Mouse (Mus musculus) common myeloid progenitor, adult 5-6 weeks (primary cell): ENCODE results near the gene Lamp1. TPM values are rescaled to one million over a fixed set of nuclear protein-coding genes. Genes with fewer than 3 reads are reported as not detected.

Source experiments
- ATAC-seq: replicated peaks from 2 replicates; pipeline ENCODE4 v1.8.0; 2016; ENCODE audit warnings: low read depth, mild to moderate bottlenecking, moderate TSS enrichment, inconsistent platforms; ENCODE audit not compliant: poor library complexity, severe bottlenecking
- total RNA-seq: library from RNA; stranded (forward); fragments of 200-1000, 187-1606 nt; gene quantifications from 2 replicates; pipeline ENCODE4 v1.2.3, GENCODE M21; 2017

Gene Lamp1
- total RNA-seq, 1 experiment from 2014 or later, result 164 TPM

GRCm38 (mm10) chr8:13197493-13197892, 38.5 kb downstream of the Lamp1 start:
- no peak for ATAC-seq

GRCm38 (mm10) chr8:13199385-13200061, 40.6 kb downstream of the Lamp1 start:
- ATAC-seq, result no peak

- ATAC-seq, result 0 out of 2 replicates have a peak, but pooled peaks have one; percentile 7
Observed at GRCm38 (mm10) chr8:13200301-13201012, 41.5 kb downstream of the Lamp1 start, which contains the start of gene Grtp1. Gene Grtp1 (minus strand): TSS chr8:13200620.

GRCm38 (mm10) chr8:13201013-13201334, 42.0 kb downstream of the Lamp1 start:
- no peak for ATAC-seq

GRCm38 (mm10) chr8:13202041-13202440, 43.1 kb downstream of the Lamp1 start:
- no peak for ATAC-seq

- ATAC-seq, result peak; percentile 80
Observed at GRCm38 (mm10) chr8:13202806-13203205, 43.8 kb downstream of the Lamp1 start.

GRCm38 (mm10) chr8:13203472-13203871, 44.5 kb downstream of the Lamp1 start:
- ATAC-seq, result peak; percentile 39

- no peak for ATAC-seq
Observed at GRCm38 (mm10) chr8:13204371-13205140, 45.6 kb downstream of the Lamp1 start.

- ATAC-seq, result no peak
Observed at GRCm38 (mm10) chr8:13205311-13205710, 46.4 kb downstream of the Lamp1 start.

GRCm38 (mm10) chr8:13206290-13206689, 47.3 kb downstream of the Lamp1 start:
- ATAC-seq, result no peak

GRCm38 (mm10) chr8:13208627-13209355, 49.8 kb downstream of the Lamp1 start:
- peak; percentile 70 for ATAC-seq

GRCm38 (mm10) chr8:13209770-13210169, 50.8 kb downstream of the Lamp1 start:
- no peak for ATAC-seq

GRCm38 (mm10) chr8:13213479-13214268, 54.7 kb downstream of the Lamp1 start:
- peak; percentile 82 for ATAC-seq

- ATAC-seq, result no peak
Observed at GRCm38 (mm10) chr8:13216386-13216785, 57.4 kb downstream of the Lamp1 start.

- ATAC-seq, result no peak
Observed at GRCm38 (mm10) chr8:13217093-13217492, 58.1 kb downstream of the Lamp1 start.

GRCm38 (mm10) chr8:13217986-13218385, 59.0 kb downstream of the Lamp1 start:
- no peak for ATAC-seq

GRCm38 (mm10) chr8:13218441-13218840, 59.5 kb downstream of the Lamp1 start:
- no peak for ATAC-seq

GRCm38 (mm10) chr8:13224426-13224825, 65.5 kb downstream of the Lamp1 start:
- no peak for ATAC-seq
